In genomic region chr9:96196636-96197181, GRCm38 (mm10) we compare ENCODE assay signal across 8 mouse cellular contexts. TPM values are rescaled to one million over a fixed set of nuclear protein-coding genes. Genes with fewer than 3 reads are reported as not detected.
DNase-seq lines count a peak whose midpoint lies in the region; ATAC-seq lines count a peak whose summit lies in the region.

No protein-coding gene starts in this region.

- no peaks in the 10 kb centered on the region for H3K9me3 ChIP-seq in forebrain, embryonic 15.5 days

- peaks cover 14% of the 10 kb centered on the region for H3K4me1 ChIP-seq in forebrain, embryonic 15.5 days

- peak overlapping the region; percentile 68 for H3K9ac ChIP-seq in forebrain, embryonic 15.5 days (replicated peaks)

- peak overlapping the region; percentile 62 for H3K27ac ChIP-seq in forebrain, embryonic 15.5 days (replicated peaks)

- H3K27me3 ChIP-seq in forebrain, embryonic 15.5 days = no peaks in the 10 kb centered on the region

- DNase-seq in MN1 (ENCODE audit: low spot score) = peak; percentile 59
- DNase-seq in cerebellum, adult 11-12 months = peak; percentile 40
- DNase-seq in layer of hippocampus, postnatal 14 days (ENCODE audit: low spot score in 2 of 2) = peak; percentile 29 to 39
- peak; percentile 36 for DNase-seq in lung, postnatal 25 days (ENCODE audit: low spot score)
- DNase-seq in retina, postnatal 7 days (ENCODE audit: low read depth, low spot score) = peak; percentile 17
- peak; percentile 41 for DNase-seq in urinary bladder, postnatal 14 days (ENCODE audit: low spot score)

- H3K36me3 ChIP-seq in forebrain, embryonic 15.5 days = no peaks in the 10 kb centered on the region

- peak overlapping the region; percentile 64 for H3K4me3 ChIP-seq in forebrain, embryonic 15.5 days

- peak overlapping the region; percentile 95 for H3K4me2 ChIP-seq in forebrain, embryonic 15.5 days (replicated peaks)

- ATAC-seq in forebrain, embryonic 15.5 days (replicated peaks) = no peak; the same call in 1 of the 2 replicates
- ATAC-seq in hematopoietic stem cell, adult 5-6 weeks (replicated peaks in 1 of 2; ENCODE audit: insufficient read depth in 1 of 2, low FRiP score in 2 of 2, low TSS enrichment in 1 of 2, low read depth in 1 of 2, poor library complexity in 2 of 2, severe bottlenecking in 2 of 2) = peak; percentile 33 to 54; a peak in 2 of 4 replicates

- WGBS in forebrain, embryonic 15.5 days = under 1% methylated on average over 20 of the region's 20 CpGs

RNA-seq across cellular contexts. Expression of gene Tfdp2, which starts 0.6 kb away (rescaled TPM):
- polyA plus RNA-seq in forebrain, embryonic 15.5 days (2015; fragmentation: Nextera tagmentation; extraction: Ambion mirVana) = 34.7 and 36.9 TPM in 2 replicates
- total RNA-seq in hematopoietic stem cell, adult 5-6 weeks (2017) = 49.8 and 65.7 TPM in 2 replicates
- total RNA-seq in layer of hippocampus, postnatal 14 days (2021) = 10 to 100 TPM; 28.5 to 28.7 TPM
